Mouse (Mus musculus): ENCODE results near the gene Abca5. TPM values are rescaled to one million over a fixed set of nuclear protein-coding genes. Genes with fewer than 3 reads are reported as not detected.
"Not testable (repeated sequence)": the region's sequence is repeated elsewhere in the genome, so short reads cannot be mapped to it uniquely, and the experiment has no call there.

The Abca5 gene
- polyA plus RNA-seq, 1 experiment from 2014 or later, result 5.4 TPM

- Histone ChIP-seq H3K27ac (replicated peaks) (no peak overlapping the region), H3K9me3 (ENCODE audit: control insufficient read depth, low read length) (no peaks in the 10 kb centered on the region), H3K4me2 (replicated peaks; ENCODE audit: low read depth) (no peak overlapping the region), H3K4me1 (replicated peaks; ENCODE audit: control insufficient read depth, insufficient read depth) (no peaks in the 10 kb centered on the region), H3K4me3 (ENCODE audit: low read depth, low read length) (no peak overlapping the region), H3K36me3 (ENCODE audit: control insufficient read depth, insufficient read depth, low read length) (no peaks in the 10 kb centered on the region), H3K27me3 (ENCODE audit: control insufficient read depth, insufficient read depth, low read length) (no peaks in the 10 kb centered on the region), H3K9ac (ENCODE audit: low read length) (no peak overlapping the region)
- WGBS, result 59% methylated on average over 16 of the region's 16 CpGs
- TF ChIP-seq CTCF (IDR thresholded peaks at IDR 0.05; ENCODE audit: low read depth) (peak; percentile 81), EP300 (optimal IDR thresholded peaks at IDR 0.05) (no peak)
- DNase-seq (ENCODE audit: low spot score) (peak; percentile 55), ATAC-seq (ENCODE audit: low FRiP score, low TSS enrichment) (peak; percentile 83)
Observed at GRCm38 (mm10) chr11:110357756-110358551, 20.4 kb upstream of the Abca5 start.

GRCm38 (mm10) chr11:110355131-110355530 is 17.6 kb upstream of the Abca5 start:
- H3K4me1 ChIP-seq (replicated peaks; ENCODE audit: control insufficient read depth, insufficient read depth); ATAC-seq (ENCODE audit: low FRiP score, low TSS enrichment); H3K4me3 ChIP-seq (ENCODE audit: low read depth, low read length); H3K27me3 ChIP-seq (ENCODE audit: control insufficient read depth, insufficient read depth, low read length); H3K27ac ChIP-seq (replicated peaks); H3K4me2 ChIP-seq (replicated peaks; ENCODE audit: low read depth); H3K36me3 ChIP-seq (ENCODE audit: control insufficient read depth, insufficient read depth, low read length); H3K9ac ChIP-seq (ENCODE audit: low read length); H3K9me3 ChIP-seq (ENCODE audit: control insufficient read depth, low read length); DNase-seq (ENCODE audit: low spot score): not testable (repeated sequence)
- 77% methylated on average over 9 of the region's 9 CpGs for WGBS

GRCm38 (mm10) chr11:110354261-110354660 is 16.7 kb upstream of the Abca5 start:
- DNase-seq (ENCODE audit: low spot score) (no peak), ATAC-seq (ENCODE audit: low FRiP score, low TSS enrichment) (no peak)
- no peak overlapping the region for H3K4me3 ChIP-seq (ENCODE audit: low read depth, low read length)
- 73% methylated on average over 9 of the region's 9 CpGs for WGBS
- TF ChIP-seq EP300 (optimal IDR thresholded peaks at IDR 0.05) (no peak), CTCF (IDR thresholded peaks at IDR 0.05; ENCODE audit: low read depth) (no peak)
- no peak overlapping the region for H3K9ac ChIP-seq (ENCODE audit: low read length)
- no peaks in the 10 kb centered on the region for H3K36me3 ChIP-seq (ENCODE audit: control insufficient read depth, insufficient read depth, low read length)
- H3K27ac ChIP-seq (replicated peaks), result no peak overlapping the region
- no peaks in the 10 kb centered on the region for H3K27me3 ChIP-seq (ENCODE audit: control insufficient read depth, insufficient read depth, low read length)
- no peaks in the 10 kb centered on the region for H3K4me1 ChIP-seq (replicated peaks; ENCODE audit: control insufficient read depth, insufficient read depth)
- H3K4me2 ChIP-seq (replicated peaks; ENCODE audit: low read depth), result no peak overlapping the region
- no peaks in the 10 kb centered on the region for H3K9me3 ChIP-seq (ENCODE audit: control insufficient read depth, low read length)

- H3K9me3 ChIP-seq (ENCODE audit: control insufficient read depth, low read length), result no peaks in the 10 kb centered on the region
- H3K27ac ChIP-seq (replicated peaks), result no peak overlapping the region
- ATAC-seq (ENCODE audit: low FRiP score, low TSS enrichment), result no peak
- no peak overlapping the region for H3K4me3 ChIP-seq (ENCODE audit: low read depth, low read length)
- TF ChIP-seq EP300 (optimal IDR thresholded peaks at IDR 0.05), result no peak
- TF ChIP-seq CTCF (IDR thresholded peaks at IDR 0.05; ENCODE audit: low read depth), result no peak
- H3K4me2 ChIP-seq (replicated peaks; ENCODE audit: low read depth), result no peak overlapping the region
- WGBS, result 57% methylated on average over 2 of the region's 2 CpGs
- no peak for DNase-seq (ENCODE audit: low spot score)
- H3K4me1 ChIP-seq (replicated peaks; ENCODE audit: control insufficient read depth, insufficient read depth), result no peaks in the 10 kb centered on the region
- no peaks in the 10 kb centered on the region for H3K36me3 ChIP-seq (ENCODE audit: control insufficient read depth, insufficient read depth, low read length)
- no peaks in the 10 kb centered on the region for H3K27me3 ChIP-seq (ENCODE audit: control insufficient read depth, insufficient read depth, low read length)
- H3K9ac ChIP-seq (ENCODE audit: low read length), result no peak overlapping the region
Observed at GRCm38 (mm10) chr11:110348170-110348569, 10.7 kb upstream of the Abca5 start.

- H3K9me3 ChIP-seq (ENCODE audit: control insufficient read depth, low read length), result no peaks in the 10 kb centered on the region
- no peak overlapping the region for H3K9ac ChIP-seq (ENCODE audit: low read length)
- H3K27me3 ChIP-seq (ENCODE audit: control insufficient read depth, insufficient read depth, low read length), result no peaks in the 10 kb centered on the region
- H3K4me3 ChIP-seq (ENCODE audit: low read depth, low read length), result no peak overlapping the region
- H3K27ac ChIP-seq (replicated peaks), result no peak overlapping the region
- DNase-seq (ENCODE audit: low spot score) (no peak), ATAC-seq (ENCODE audit: low FRiP score, low TSS enrichment) (no peak)
- no peaks in the 10 kb centered on the region for H3K36me3 ChIP-seq (ENCODE audit: control insufficient read depth, insufficient read depth, low read length)
- WGBS, result 46% methylated on average over 6 of the region's 6 CpGs
- no peak overlapping the region for H3K4me2 ChIP-seq (replicated peaks; ENCODE audit: low read depth)
- TF ChIP-seq EP300 (optimal IDR thresholded peaks at IDR 0.05) (no peak), CTCF (IDR thresholded peaks at IDR 0.05; ENCODE audit: low read depth) (peak; percentile 49)
- H3K4me1 ChIP-seq (replicated peaks; ENCODE audit: control insufficient read depth, insufficient read depth), result no peaks in the 10 kb centered on the region
Observed at GRCm38 (mm10) chr11:110347768-110348167, 10.3 kb upstream of the Abca5 start.

- Histone ChIP-seq H3K27me3 (ENCODE audit: control insufficient read depth, insufficient read depth, low read length) (no peaks in the 10 kb centered on the region), H3K4me2 (replicated peaks; ENCODE audit: low read depth) (peak overlapping the region; percentile 82), H3K9ac (ENCODE audit: low read length) (peak overlapping the region; percentile 78), H3K36me3 (ENCODE audit: control insufficient read depth, insufficient read depth, low read length) (no peaks in the 10 kb centered on the region), H3K27ac (replicated peaks) (no peak overlapping the region), H3K9me3 (ENCODE audit: control insufficient read depth, low read length) (no peaks in the 10 kb centered on the region), H3K4me1 (replicated peaks; ENCODE audit: control insufficient read depth, insufficient read depth) (no peaks in the 10 kb centered on the region), H3K4me3 (ENCODE audit: low read depth, low read length) (peak overlapping the region; percentile 84)
- no peak for ATAC-seq (ENCODE audit: low FRiP score, low TSS enrichment)
- DNase-seq (ENCODE audit: low spot score), result no peak
- WGBS, result under 1% methylated on average over 18 of the region's 18 CpGs
- TF ChIP-seq EP300 (optimal IDR thresholded peaks at IDR 0.05), result no peak
- no peak for TF ChIP-seq CTCF (IDR thresholded peaks at IDR 0.05; ENCODE audit: low read depth)
Observed at GRCm38 (mm10) chr11:110336814-110337288, 665 bp downstream of the Abca5 start.
